Mouse (Mus musculus) C2C12 (cell line): ENCODE measurements around the gene Fcgrt. TPM values are rescaled to one million over a fixed set of nuclear protein-coding genes. Genes with fewer than 3 reads are reported as not detected.

Source experiments
- H3K27me3 ChIP-seq: one replicate; pipeline ENCODE4 v1.6.1; 2011; ENCODE audit not compliant: control insufficient read depth, insufficient read depth, insufficient read length
- H3K36me3 ChIP-seq: one replicate; pipeline ENCODE4 v1.6.1; 2011; ENCODE audit not compliant: control insufficient read depth, insufficient read depth
- H3K4me3 ChIP-seq: one replicate; pipeline ENCODE4 v1.5.1; 2011; ENCODE audit warnings: mild to moderate bottlenecking, control low read depth; ENCODE audit not compliant: poor library complexity, insufficient read depth, severe bottlenecking
- H3K79me2 ChIP-seq: one replicate; pipeline ENCODE4 v1.6.1; 2011; ENCODE audit not compliant: control insufficient read depth, insufficient read depth
- H3K79me3 ChIP-seq: one replicate; pipeline ENCODE4 v1.6.1; 2011; ENCODE audit warnings: low read depth, control low read depth
- H3ac ChIP-seq: one replicate; pipeline ENCODE3; 2011; ENCODE audit warnings: low read depth; ENCODE audit not compliant: control insufficient read depth, insufficient read length
- CEBPB ChIP-seq: IDR thresholded peaks from one replicate; pipeline ENCODE4 v1.6.1; 2011; ENCODE audit warnings: low read depth, mild to moderate bottlenecking, control low read depth, moderate library complexity
- CTCF ChIP-seq: IDR thresholded peaks from one replicate; pipeline ENCODE4 v1.5.1; 2011; ENCODE audit not compliant: control insufficient read depth, insufficient read depth, insufficient read length
- FOSL1 ChIP-seq: IDR thresholded peaks from one replicate; pipeline ENCODE4 v1.8.0; 2011; ENCODE audit warnings: mild to moderate bottlenecking, low read length; ENCODE audit not compliant: poor library complexity, insufficient read depth, severe bottlenecking
- MAX ChIP-seq: IDR thresholded peaks from one replicate; pipeline ENCODE4 v1.6.1; 2011; ENCODE audit warnings: mild to moderate bottlenecking, control low read depth
- MYOD1 ChIP-seq: IDR thresholded peaks from one replicate; pipeline ENCODE4 v1.6.1; 2011; ENCODE audit warnings: low read depth; ENCODE audit not compliant: control insufficient read depth, insufficient read length
- MYOG ChIP-seq: IDR thresholded peaks from one replicate; pipeline ENCODE4 v1.6.1; 2011; ENCODE audit not compliant: control insufficient read depth, insufficient read length; ENCODE audit errors: extremely low read depth
- USF1 ChIP-seq: IDR thresholded peaks from one replicate; pipeline ENCODE4 v1.6.1; 2011; ENCODE audit warnings: low read depth, mild to moderate bottlenecking, control low read depth, moderate library complexity
- polyA plus RNA-seq: library from polyadenylated mRNA; unstranded; fragments of >200 nt; fragmentation: generic; extraction: Trizol; gene quantifications from one replicate; pipeline ENCODE4 v1.2.1, GENCODE M21; 2012; ENCODE audit warnings: missing spikeins

Fcgrt gene
- polyA plus RNA-seq, 1 experiment, result 30.7 TPM

DNA sequence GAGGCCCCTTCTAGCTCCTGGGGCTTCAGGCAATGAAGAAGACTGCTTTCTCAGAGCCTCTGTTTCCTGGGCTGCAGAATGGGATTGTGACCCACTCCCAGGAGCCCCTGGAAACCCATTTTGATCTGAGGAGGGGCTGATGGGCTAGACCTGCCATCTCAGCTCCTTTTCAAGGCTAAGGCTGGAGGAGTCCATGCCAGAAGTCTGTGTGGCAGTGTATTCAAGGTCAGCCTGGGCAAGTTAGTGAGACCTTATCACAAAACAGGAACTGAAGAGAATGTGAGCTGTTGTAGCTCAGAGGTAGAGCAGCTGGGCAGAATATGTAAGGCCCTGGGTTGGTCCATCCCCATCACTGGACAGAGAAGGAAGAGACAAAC, 46.7 kb downstream of the Fcgrt start:
- Histone ChIP-seq H3K27me3 (no peaks in the 10 kb centered on the region), H3K4me3 (no peak overlapping the region), H3K79me2 (peaks cover 7% of the 10 kb centered on the region), H3K79me3 (peaks cover 4% of the 10 kb centered on the region), H3ac (no peak overlapping the region), H3K36me3 (no peaks in the 10 kb centered on the region)
- TF ChIP-seq USF1 (no peak), MYOG (no peak)

DNA sequence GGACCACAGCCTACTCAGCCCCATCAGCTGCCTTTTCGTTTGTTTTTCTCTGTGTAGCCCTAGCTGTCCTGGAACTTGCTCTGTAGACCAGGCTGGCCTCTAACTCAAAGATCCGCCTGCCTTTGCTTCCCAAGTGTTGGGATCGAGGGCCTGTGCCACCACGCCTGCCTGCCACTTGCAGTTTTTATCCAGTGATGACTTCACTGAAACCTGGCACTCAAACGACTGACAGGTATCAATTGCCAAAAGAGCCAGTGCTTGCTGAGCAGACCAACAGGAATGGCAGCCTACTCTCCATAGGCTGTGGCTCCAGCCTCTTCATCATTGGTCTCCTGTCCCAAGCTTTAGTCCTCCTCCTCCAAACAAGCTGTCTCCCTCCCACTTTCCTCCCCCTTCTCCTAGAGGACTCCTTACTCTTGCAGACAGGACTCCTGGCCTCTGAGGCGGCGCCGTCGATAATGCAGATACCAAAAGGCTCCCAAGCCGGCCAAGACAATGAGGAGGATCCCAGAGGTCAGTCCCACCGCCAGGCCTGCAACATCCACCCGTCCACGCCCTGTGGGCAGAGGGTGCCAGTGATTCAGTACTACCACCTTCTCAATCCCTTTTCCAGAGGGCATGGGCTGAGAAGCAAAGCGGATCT, 47.2 kb downstream of the Fcgrt start:
- peaks cover 9% of the 10 kb centered on the region for H3K79me3 ChIP-seq
- H3K79me2 ChIP-seq, result peaks cover 12% of the 10 kb centered on the region
- H3K4me3 ChIP-seq, result no peak overlapping the region
- H3K36me3 ChIP-seq, result no peaks in the 10 kb centered on the region
- TF ChIP-seq CTCF (no peak), USF1 (no peak), CEBPB (no peak), MAX (no peak), FOSL1 (no peak), MYOD1 (no peak), MYOG (no peak)
- H3ac ChIP-seq, result no peak overlapping the region
- H3K27me3 ChIP-seq, result no peaks in the 10 kb centered on the region

DNA sequence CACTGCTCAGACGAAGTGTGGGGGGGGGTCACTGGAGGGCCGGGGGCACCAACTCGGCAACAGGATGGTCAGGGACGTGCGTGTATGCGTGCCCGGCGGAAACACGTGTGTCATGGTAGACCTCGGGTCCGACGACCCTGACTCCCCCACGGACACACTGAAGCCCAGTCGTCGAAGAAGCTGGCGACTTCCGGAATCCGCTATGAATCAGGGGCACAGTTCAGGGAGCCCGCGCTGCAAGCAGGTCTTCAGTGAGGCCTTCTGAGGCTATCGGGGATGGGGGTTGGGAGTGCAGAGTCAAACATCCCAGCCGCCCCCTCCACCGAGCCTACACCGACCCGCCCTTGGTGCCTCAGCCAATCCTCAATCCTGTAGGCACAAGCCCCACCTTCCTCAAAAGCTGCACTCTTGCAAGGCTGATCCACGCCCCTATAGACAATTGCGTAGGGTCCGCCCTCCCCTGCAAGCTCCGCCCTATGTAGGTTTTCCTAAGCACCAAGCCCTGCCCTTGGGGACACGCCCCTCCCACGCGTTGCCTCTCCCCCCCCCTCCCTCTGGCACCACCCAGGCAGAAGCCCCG, 49.6 kb downstream of the Fcgrt start:
- peaks cover 35% of the 10 kb centered on the region for H3K79me2 ChIP-seq
- no peak for TF ChIP-seq MYOD1
- peaks cover 12% of the 10 kb centered on the region for H3K36me3 ChIP-seq
- H3ac ChIP-seq, result peak overlapping the region; percentile 83
- H3K79me3 ChIP-seq, result peaks cover 18% of the 10 kb centered on the region
- peak overlapping the region; percentile 60 for H3K4me3 ChIP-seq
- H3K27me3 ChIP-seq, result no peaks in the 10 kb centered on the region

DNA sequence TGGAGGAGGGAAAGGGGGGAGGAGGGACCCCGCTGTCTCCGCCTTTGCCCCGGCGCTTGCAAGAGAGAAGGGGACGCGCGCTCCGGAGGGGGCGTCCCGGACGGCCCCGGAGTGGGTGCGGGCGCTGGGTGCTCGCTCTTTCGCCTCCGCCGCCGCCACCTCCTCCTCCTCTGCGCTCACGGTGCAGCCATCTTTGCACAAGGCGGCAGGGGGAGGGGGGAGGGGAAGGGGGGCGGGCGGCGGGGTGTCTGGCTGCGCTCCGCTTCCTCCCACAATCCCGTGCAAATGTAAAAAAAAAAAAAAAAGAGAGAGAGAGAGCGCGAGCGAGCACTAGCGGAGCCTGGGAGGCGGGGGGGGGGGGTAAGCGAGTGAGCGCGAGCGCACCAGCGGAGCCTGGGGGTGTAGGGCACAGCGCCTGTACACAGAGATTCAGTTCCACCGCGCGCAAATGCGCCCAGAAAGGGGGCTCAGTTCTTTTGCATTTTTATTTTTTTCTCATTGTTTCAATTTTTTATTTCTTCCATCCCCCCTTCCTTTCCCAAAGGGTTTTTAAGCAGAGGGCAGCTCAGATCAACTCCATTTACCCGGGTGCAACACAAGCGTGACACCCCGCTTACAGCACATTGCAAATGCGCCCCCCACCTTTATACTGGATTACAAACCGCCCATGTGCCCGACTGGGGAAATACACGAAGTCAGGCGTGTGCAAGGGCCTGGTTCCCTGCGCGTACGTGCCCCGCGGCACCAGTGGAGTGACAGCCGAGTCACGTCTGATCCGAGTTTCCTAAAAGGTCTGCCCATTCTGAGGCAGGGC, 50.3 kb downstream of the Fcgrt start:
- H3ac ChIP-seq, result peak overlapping the region; percentile 83
- H3K79me3 ChIP-seq, result peaks cover 18% of the 10 kb centered on the region
- peaks cover 42% of the 10 kb centered on the region for H3K79me2 ChIP-seq
- no peak for TF ChIP-seq MYOD1
- TF ChIP-seq MYOG, result no peak
- no peak for TF ChIP-seq CTCF
- no peak for TF ChIP-seq MAX
- no peak for TF ChIP-seq USF1
- TF ChIP-seq FOSL1, result no peak
- no peak for TF ChIP-seq CEBPB
- H3K27me3 ChIP-seq, result no peaks in the 10 kb centered on the region
- peak overlapping the region; percentile 60 for H3K4me3 ChIP-seq
- H3K36me3 ChIP-seq, result peaks cover 15% of the 10 kb centered on the region

DNA sequence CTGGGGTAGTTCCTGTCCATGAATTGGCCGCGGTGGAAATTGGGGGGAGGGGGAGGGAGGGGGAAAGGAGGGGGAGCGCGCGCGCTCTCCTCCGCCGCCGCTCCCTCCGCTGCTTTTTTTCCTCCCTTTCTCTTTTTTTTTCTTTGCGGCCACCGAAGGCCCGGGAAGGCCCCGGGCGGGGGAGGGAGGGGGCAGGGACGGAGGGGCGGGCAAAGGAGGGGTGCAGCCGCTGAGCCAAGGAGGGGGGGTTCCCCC, 50.9 kb downstream of the Fcgrt start, which contains the start of gene Prr12:
Prr12 (minus strand) TSS at position 20 of the 255 bp plus-strand sequence.
- peak within 1 kb of the TSS; percentile 60 for H3K4me3 ChIP-seq
- H3K79me2 ChIP-seq, result peaks cover 47% of the 10 kb centered on the region
- peaks cover 18% of the 10 kb centered on the region for H3K79me3 ChIP-seq
- peaks cover 15% of the 10 kb centered on the region for H3K36me3 ChIP-seq
- H3ac ChIP-seq, result peak within 1 kb of the TSS; percentile 92
- no peak for TF ChIP-seq CEBPB
- TF ChIP-seq MAX, result no peak
- TF ChIP-seq FOSL1, result no peak
- TF ChIP-seq CTCF, result no peak
- no peak for TF ChIP-seq MYOG
- no peak for TF ChIP-seq MYOD1
- TF ChIP-seq USF1, result no peak
- no peaks in the 10 kb centered on the region for H3K27me3 ChIP-seq

DNA sequence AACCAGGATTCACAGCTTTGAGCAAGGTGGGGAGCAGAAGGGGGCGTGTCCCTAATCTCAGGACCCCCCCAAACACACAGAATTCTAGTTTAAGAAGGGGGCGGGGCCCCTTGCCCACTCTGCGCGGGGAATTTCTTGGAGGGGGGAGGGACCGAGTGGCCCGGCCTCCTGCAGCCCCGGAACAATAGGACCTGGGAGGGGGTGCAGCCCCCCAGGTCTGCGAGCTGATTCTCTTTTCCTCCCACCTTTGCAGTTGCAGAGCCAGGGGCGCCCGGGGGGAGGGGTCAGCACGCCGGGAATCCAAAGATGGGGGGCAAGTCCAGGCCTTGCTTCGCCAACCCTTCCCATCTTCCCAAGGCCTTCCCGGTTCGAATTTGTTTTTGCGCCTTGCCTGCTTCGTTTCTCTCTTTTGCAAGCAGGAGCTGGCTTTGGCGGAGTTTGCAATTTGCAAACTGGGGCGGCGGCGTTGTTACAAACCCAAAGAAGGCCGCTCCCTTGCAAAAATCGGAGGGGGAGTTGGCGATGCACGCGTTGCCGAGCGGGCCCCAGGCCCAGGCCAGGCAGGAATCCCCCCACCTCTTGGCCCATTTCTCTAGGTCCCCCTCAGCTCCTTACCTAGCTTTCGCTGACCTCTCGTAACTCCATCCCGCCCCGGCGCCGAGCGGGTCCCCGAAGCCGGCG, 51.3 kb downstream of the Fcgrt start:
- no peak for TF ChIP-seq CEBPB
- TF ChIP-seq CTCF, result no peak
- no peak for TF ChIP-seq MYOG
- TF ChIP-seq MAX, result no peak
- TF ChIP-seq USF1, result no peak
- TF ChIP-seq FOSL1, result no peak
- no peak for TF ChIP-seq MYOD1
- Histone ChIP-seq H3K79me3 (peaks cover 18% of the 10 kb centered on the region), H3K4me3 (peak overlapping the region; percentile 60), H3K79me2 (peaks cover 47% of the 10 kb centered on the region), H3K36me3 (peaks cover 18% of the 10 kb centered on the region), H3K27me3 (no peaks in the 10 kb centered on the region), H3ac (peak overlapping the region; percentile 92)
